Mouse (Mus musculus) kidney, embryonic 16.5 days (tissue): ENCODE measurements around the gene Zfp59. TPM values are rescaled to one million over a fixed set of nuclear protein-coding genes. Genes with fewer than 3 reads are reported as not detected.
"Not testable (repeated sequence)": the region's sequence is repeated elsewhere in the genome, so short reads cannot be mapped to it uniquely, and the experiment has no call there.

Experiments used
- ATAC-seq: fragments of 200-750 bp; cut with Nextera tagmentation; 2 replicates; pipeline ENCODE4 v1.8.0; 2017; ENCODE audit warnings: moderate TSS enrichment; ENCODE audit not compliant: low FRiP score, low TSS enrichment
- H3K27ac ChIP-seq: fragments of 300-500 bp; sonication (generic); 2 replicates; pipeline ENCODE4 v1.5.1; 2014; ENCODE audit warnings: low read length
- H3K27me3 ChIP-seq: fragments of 300-500 bp; sonication (generic); 2 replicates; pipeline ENCODE4 v1.6.1; 2014; ENCODE audit warnings: low read length, control low read depth, mixed read lengths; ENCODE audit not compliant: insufficient read depth
- H3K36me3 ChIP-seq: fragments of 300-500 bp; sonication (generic); 2 replicates; pipeline ENCODE4 v1.6.1; 2014; ENCODE audit warnings: low read length, control low read depth, mixed read lengths; ENCODE audit not compliant: insufficient read depth
- H3K4me1 ChIP-seq: fragments of 300-500 bp; sonication (generic); 2 replicates; pipeline ENCODE4 v1.6.1; 2014; ENCODE audit warnings: low read length, control low read depth, mixed read lengths; ENCODE audit not compliant: insufficient read depth
- H3K4me2 ChIP-seq: fragments of 300-500 bp; sonication (generic); replicated peaks from 2 replicates; pipeline ENCODE4 v1.6.1; 2014; ENCODE audit warnings: low read depth, low read length
- H3K4me3 ChIP-seq: fragments of 300-500 bp; sonication (generic); 2 replicates; pipeline ENCODE4 v1.5.1; 2014; ENCODE audit warnings: mild to moderate bottlenecking, low read length
- H3K9ac ChIP-seq: fragments of 300-500 bp; sonication (generic); replicated peaks from 2 replicates; pipeline ENCODE4 v1.6.1; 2014; ENCODE audit warnings: low read length
- H3K9me3 ChIP-seq: fragments of 300-500 bp; sonication (generic); 2 replicates; pipeline ENCODE4 v1.6.1; 2016; ENCODE audit warnings: low read length, control low read depth
- WGBS: fragments of 180-500 bp; shearing (Covaris S2); extraction: QIAGEN DNeasy Blood & Tissue Kit; methylation state at CpG from one replicate; pipeline ENCODE4 v1.1.7; 2014; 5-methylcytosine and 5-hydroxymethylcytosine counted together
- polyA plus RNA-seq: library from polyadenylated mRNA; unstranded; fragments of >200 nt; fragmentation: Nextera tagmentation; extraction: Ambion mirVana; gene quantifications from 2 replicates; pipeline ENCODE4 v1.2.1, GENCODE M21; 2015

The Zfp59 gene
- polyA plus RNA-seq, 1 experiment from 2014 or later, result 9.6 TPM

- no peaks in the 10 kb centered on the region for H3K9me3 ChIP-seq
- H3K4me1 ChIP-seq, result peaks cover 6% of the 10 kb centered on the region; the same call in 1 of the 2 replicates
- H3K4me2 ChIP-seq, result peak overlapping the region; percentile 58
- peak; percentile 95 for ATAC-seq
- peak overlapping the region; percentile 83 for H3K27ac ChIP-seq
- WGBS, result 0% methylated on average over 22 of the region's 22 CpGs
- H3K27me3 ChIP-seq, result no peaks in the 10 kb centered on the region
- peak overlapping the region; percentile 76 for H3K9ac ChIP-seq
- peaks cover 17% of the 10 kb centered on the region; the same call in 1 of the 2 replicates for H3K36me3 ChIP-seq
- H3K4me3 ChIP-seq, result peak overlapping the region; percentile 70
These were observed 22.2 kb downstream of the Zfp59 start for GRCm38 (mm10) chr7:27860396-27861235.

DNA sequence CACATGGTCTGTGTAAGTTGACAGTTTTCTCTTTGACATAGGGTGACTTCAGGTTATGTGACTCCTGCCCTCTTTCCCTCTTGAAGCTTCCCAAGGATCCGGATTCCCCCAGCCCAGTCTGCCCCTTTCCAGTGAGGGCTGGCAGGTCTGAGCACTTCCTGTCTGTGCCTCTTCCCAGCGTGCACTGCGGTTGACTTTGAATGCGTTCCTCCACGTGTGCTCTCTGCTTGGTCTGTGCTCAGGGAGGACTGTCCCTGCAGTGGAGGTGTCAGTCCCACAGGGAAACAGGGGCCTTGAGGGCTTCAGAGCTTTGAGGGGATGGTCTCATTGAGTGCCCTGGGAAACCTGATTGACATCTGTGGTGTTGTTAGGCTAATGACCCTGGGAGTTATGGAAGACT, 24.2 kb downstream of the Zfp59 start:
- not testable (repeated sequence) for H3K4me2 ChIP-seq, H3K9ac ChIP-seq, ATAC-seq, H3K27me3 ChIP-seq, H3K4me3 ChIP-seq, H3K9me3 ChIP-seq, H3K4me1 ChIP-seq, H3K27ac ChIP-seq
- peaks cover 30% of the 10 kb centered on the region for H3K36me3 ChIP-seq
- WGBS, result 79% methylated on average over 5 of the region's 5 CpGs

GRCm38 (mm10) chr7:27881721-27882120, 43.3 kb downstream of the Zfp59 start:
- H3K27ac ChIP-seq, result no peak overlapping the region
- no peak overlapping the region for H3K4me2 ChIP-seq
- H3K36me3 ChIP-seq, result peaks cover 64% of the 10 kb centered on the region
- ATAC-seq, result no peak
- no peaks in the 10 kb centered on the region for H3K4me1 ChIP-seq
- H3K4me3 ChIP-seq, result no peak overlapping the region
- no peaks in the 10 kb centered on the region for H3K27me3 ChIP-seq
- 93% methylated on average over 4 of the region's 4 CpGs for WGBS
- H3K9me3 ChIP-seq, result peaks cover 26% of the 10 kb centered on the region
- no peak overlapping the region for H3K9ac ChIP-seq

- no peak for ATAC-seq
- no peak overlapping the region for H3K27ac ChIP-seq
These were observed 62.2 kb downstream of the Zfp59 start for GRCm38 (mm10) chr7:27900601-27901000.

GRCm38 (mm10) chr7:27905061-27905848, 66.8 kb downstream of the Zfp59 start:
- no peak overlapping the region for H3K4me2 ChIP-seq
- no peaks in the 10 kb centered on the region for H3K27me3 ChIP-seq
- 68% methylated on average over 11 of the region's 11 CpGs for WGBS
- H3K27ac ChIP-seq, result no peak overlapping the region
- H3K9ac ChIP-seq, result no peak overlapping the region
- H3K36me3 ChIP-seq, result peaks cover 11% of the 10 kb centered on the region; the same call in 1 of the 2 replicates
- H3K4me1 ChIP-seq, result no peaks in the 10 kb centered on the region
- ATAC-seq, result no peak
- peaks cover 3% of the 10 kb centered on the region; the same call in 1 of the 2 replicates for H3K9me3 ChIP-seq
- no peak overlapping the region for H3K4me3 ChIP-seq

More at GRCm38 (mm10) chr7:27900601-27901000, 62.2 kb downstream of the Zfp59 start:
- Histone ChIP-seq H3K36me3 (0 out of 2 replicates have a peak, but pooled peaks cover 3% of the 10 kb centered on the region), H3K4me3 (no peak overlapping the region), H3K9ac (no peak overlapping the region), H3K4me1 (no peaks in the 10 kb centered on the region), H3K27me3 (no peaks in the 10 kb centered on the region), H3K4me2 (no peak overlapping the region), H3K9me3 (peaks cover 5% of the 10 kb centered on the region)
- WGBS, result 90% methylated on average over 4 of the region's 4 CpGs

Other genes starting within 250 kb of the Zfp59 start
- gene Akt2, start 247.1 kb upstream of the Zfp59 start, polyA plus RNA-seq, result 110 and 112 TPM in 2 replicates
- 0.11 and 0.41 TPM in 2 replicates for gene Ttc9b, start 184.7 kb upstream of the Zfp59 start, polyA plus RNA-seq
- gene Map3k10, start 164.0 kb upstream of the Zfp59 start, polyA plus RNA-seq, result 4.6 and 7.1 TPM in 2 replicates
- 4.0 and 5.4 TPM in 2 replicates for gene Zfp607b, start 149.3 kb upstream of the Zfp59 start, polyA plus RNA-seq
- gene Zfp60, start 107.2 kb upstream of the Zfp59 start, polyA plus RNA-seq, result 36.8 and 45.6 TPM in 2 replicates
- 1.8 and 2.5 TPM in 2 replicates for gene Zfp626, start 31.4 kb upstream of the Zfp59 start, polyA plus RNA-seq
- 3.9 and 4.7 TPM in 2 replicates for gene Zfp607a, start 18.9 kb downstream of the Zfp59 start, polyA plus RNA-seq
- 10.6 and 11.9 TPM in 2 replicates for gene Zfp974, start 90.9 kb downstream of the Zfp59 start, polyA plus RNA-seq
- gene Zfp780b, start 140.6 kb downstream of the Zfp59 start, polyA plus RNA-seq, result 19.0 and 22.7 TPM in 2 replicates
- 6.0 and 6.6 TPM in 2 replicates for gene Zfp850, start 175.5 kb downstream of the Zfp59 start, polyA plus RNA-seq
- 319 and 330 TPM in 2 replicates for gene Psmc4, start 211.5 kb downstream of the Zfp59 start, polyA plus RNA-seq
- gene Fcgbp, start 232.6 kb downstream of the Zfp59 start, polyA plus RNA-seq, result 0.42 and 0.69 TPM in 2 replicates